Mouse (Mus musculus): ENCODE results near the gene Pom121.

DNA sequence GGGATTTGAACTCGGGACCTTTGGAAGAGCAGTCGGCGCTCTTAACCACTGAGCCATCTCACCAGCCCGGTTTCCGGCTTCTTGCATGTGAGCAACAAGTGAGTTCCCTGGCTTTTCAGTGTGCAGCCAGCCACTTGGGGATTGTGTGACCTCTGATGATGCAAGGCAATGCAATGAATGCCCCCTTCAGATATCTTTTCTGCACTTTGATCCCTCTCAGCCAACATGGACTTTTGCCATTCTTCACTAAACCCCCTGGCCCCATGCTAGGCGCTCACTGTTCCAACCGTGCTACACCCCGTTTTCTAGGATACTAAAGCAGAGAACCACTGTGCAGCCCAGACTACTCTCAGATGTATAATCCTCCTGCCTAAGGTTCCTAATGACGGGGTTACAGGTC lies 11.1 kb upstream of the Pom121 start:
- TF ChIP-seq CTCF (IDR thresholded peaks at IDR 0.05; ENCODE audit: extremely low read depth, insufficient read depth, insufficient read length, insufficient replicate concordance), result no peak
- TF ChIP-seq POLR2A (IDR thresholded peaks at IDR 0.05; ENCODE audit: low read depth, low read length), result no peak
